Mouse (Mus musculus) regulatory T cell (primary cell): ENCODE data around the gene Parpbp.

Experiments used
- in situ Hi-C: fragments of 300-600 bp; cut with MboI, MseI; formaldehyde crosslinking; loops from one replicate; pipeline ENCODE4 v1.15.1; 2025; ENCODE audit warnings: high pct_unique_total_duplicates

The Parpbp gene

GRCm38 (mm10) chr10:88146707-88147477, at the start of gene Parpbp, which contains the start of gene Nup37:
Gene Parpbp, minus strand, starts transcription at chr10:88146941.
Gene Nup37, plus strand, starts transcription at chr10:88146992.
- in situ Hi-C loops, result loop anchor here (5.0 kb wide), 1 partner anchor 55 kb away; the partner anchor contains the start of gene Washc3

- in situ Hi-C loops, result loop anchor here (10.0 kb wide), 1 partner anchor 137 kb away; no protein-coding TSS in a partner anchor
Observed at GRCm38 (mm10) chr10:88167438-88168077, 20.8 kb upstream of the Parpbp start.

GRCm38 (mm10) chr10:88166158-88166557, 19.4 kb upstream of the Parpbp start:
- in situ Hi-C loops, result loop anchor here (10.0 kb wide), 1 partner anchor 139 kb away; no protein-coding TSS in a partner anchor

- in situ Hi-C loops, result loop anchor here (10.0 kb wide), 1 partner anchor 142 kb away; no protein-coding TSS in a partner anchor
Observed at GRCm38 (mm10) chr10:88162676-88163075, 15.9 kb upstream of the Parpbp start.

GRCm38 (mm10) chr10:88162096-88162495, 15.4 kb upstream of the Parpbp start:
- in situ Hi-C loops, result loop anchor here (10.0 kb wide), 1 partner anchor 143 kb away; no protein-coding TSS in a partner anchor

- in situ Hi-C loops, result no loop called here
Observed at GRCm38 (mm10) chr10:88151658-88152057, 4.9 kb upstream of the Parpbp start.

GRCm38 (mm10) chr10:88150381-88150780, 3.6 kb upstream of the Parpbp start:
- in situ Hi-C loops, result no loop called here

- in situ Hi-C loops, result loop anchor here (5.0 kb wide), 1 partner anchor 56 kb away; the partner anchor contains the start of gene Washc3
Observed at GRCm38 (mm10) chr10:88146187-88146586, 554 bp downstream of the Parpbp start.

GRCm38 (mm10) chr10:88135630-88136029, 11.1 kb downstream of the Parpbp start:
- in situ Hi-C loops, result no loop called here

GRCm38 (mm10) chr10:88119721-88120120, 27.0 kb downstream of the Parpbp start:
- in situ Hi-C loops, result no loop called here

GRCm38 (mm10) chr10:88113290-88113689, 33.5 kb downstream of the Parpbp start:
- in situ Hi-C loops, result no loop called here

GRCm38 (mm10) chr10:88106169-88106568, 40.6 kb downstream of the Parpbp start:
- in situ Hi-C loops, result no loop called here

- in situ Hi-C loops, result no loop called here
Observed at GRCm38 (mm10) chr10:88090772-88091171, 56.0 kb downstream of the Parpbp start, which contains the start of gene Pmch. Gene Pmch, plus strand, starts transcription at chr10:88091072.

GRCm38 (mm10) chr10:88067377-88067776, 79.4 kb downstream of the Parpbp start:
- in situ Hi-C loops, result loop anchor here (10.0 kb wide), 1 partner anchor 257 kb away; no protein-coding TSS in a partner anchor

GRCm38 (mm10) chr10:88064872-88065271, 81.9 kb downstream of the Parpbp start:
- in situ Hi-C loops, result loop anchor here (10.0 kb wide), 1 partner anchor 260 kb away; no protein-coding TSS in a partner anchor

GRCm38 (mm10) chr10:88063436-88063835, 83.3 kb downstream of the Parpbp start:
- in situ Hi-C loops, result loop anchor here (10.0 kb wide), 1 partner anchor 261 kb away; no protein-coding TSS in a partner anchor

GRCm38 (mm10) chr10:88056950-88057649, 89.6 kb downstream of the Parpbp start:
- in situ Hi-C loops, result no loop called here

- in situ Hi-C loops, result no loop called here
Observed at GRCm38 (mm10) chr10:88054233-88054985, 92.3 kb downstream of the Parpbp start.

GRCm38 (mm10) chr10:88046098-88046771, 100.5 kb downstream of the Parpbp start:
- in situ Hi-C loops, result no loop called here

GRCm38 (mm10) chr10:88044297-88044696, 102.4 kb downstream of the Parpbp start:
- in situ Hi-C loops, result no loop called here
